Mouse (Mus musculus) layer of hippocampus, adult 2 months (tissue): ENCODE data around the gene Igsf9. TPM values are rescaled to one million over a fixed set of nuclear protein-coding genes. Genes with fewer than 3 reads are reported as not detected.

ENCODE experiments used
- DNase-seq, 2 experiments: peaks; one replicate each; pipeline ENCODE4 v3.0.0; 2022; ENCODE audit warnings: low spot score in 2 of 2
- H3K27ac ChIP-seq: fragments of 200-600 bp; 2 replicates; pipeline ENCODE4 v1.8.1; 2022
- H3K4me3 ChIP-seq: fragments of 200-600 bp; 2 replicates; pipeline ENCODE4 v1.8.1; 2022; ENCODE audit warnings: mild to moderate bottlenecking
- CTCF ChIP-seq: fragments of 200-600 bp; conservative IDR thresholded peaks from 2 replicates; pipeline ENCODE4 v1.8.1; 2022; ENCODE audit warnings: antibody characterized with exemption, mild to moderate bottlenecking, moderate library complexity
- total RNA-seq, 2 experiments: library from RNA; stranded (reverse); gene quantifications; 2 replicates each; pipeline ENCODE4 v1.2.3; 2021

Gene Igsf9
- total RNA-seq, 2 experiments from 2014 or later: 5.7 to 9.2 TPM

- TF ChIP-seq CTCF: peak; percentile 73
- H3K27ac ChIP-seq: no peak overlapping the region
- H3K4me3 ChIP-seq: no peak overlapping the region
- DNase-seq: no peak
Measured at GRCm38 (mm10) chr1:172518013-172518412, 36.4 kb downstream of the Igsf9 start.

GRCm38 (mm10) chr1:172519644-172520043, 38.1 kb downstream of the Igsf9 start:
- DNase-seq: no peak
- no peak for TF ChIP-seq CTCF
- Histone ChIP-seq H3K27ac (no peak overlapping the region), H3K4me3 (no peak overlapping the region)

GRCm38 (mm10) chr1:172520576-172521440, 39.2 kb downstream of the Igsf9 start, which contains the start of gene Cfap45:
TSS of gene Cfap45 (plus strand) at chr1:172520801.
- peak within 1 kb of the TSS; percentile 40; the same call in 1 of the 2 replicates for H3K27ac ChIP-seq
- peak within 1 kb of the TSS; percentile 55 for H3K4me3 ChIP-seq
- peak; percentile 68 to 82 for DNase-seq
- no peak for TF ChIP-seq CTCF

GRCm38 (mm10) chr1:172522524-172522923, 40.9 kb downstream of the Igsf9 start:
- no peak for TF ChIP-seq CTCF

GRCm38 (mm10) chr1:172523699-172524101, 42.1 kb downstream of the Igsf9 start:
- H3K27ac ChIP-seq: no peak overlapping the region
- no peak for DNase-seq
- no peak overlapping the region for H3K4me3 ChIP-seq
- no peak for TF ChIP-seq CTCF

More at GRCm38 (mm10) chr1:172522524-172522923, 40.9 kb downstream of the Igsf9 start:
- H3K4me3 ChIP-seq: no peak overlapping the region
- DNase-seq: no peak
- H3K27ac ChIP-seq: no peak overlapping the region

- Histone ChIP-seq H3K4me3 (no peak overlapping the region), H3K27ac (no peak overlapping the region; the same call in 1 of the 2 replicates)
- peak; percentile 46 for TF ChIP-seq CTCF
- no peak for DNase-seq
Measured at GRCm38 (mm10) chr1:172525027-172525764, 43.6 kb downstream of the Igsf9 start.

- Histone ChIP-seq H3K4me3 (peak overlapping the region; percentile 24; the same call in 1 of the 2 replicates), H3K27ac (no peak overlapping the region)
- no peak for DNase-seq
- TF ChIP-seq CTCF: no peak
Measured at GRCm38 (mm10) chr1:172525971-172526370, 44.4 kb downstream of the Igsf9 start.

- Histone ChIP-seq H3K27ac (no peak overlapping the region), H3K4me3 (peak overlapping the region; percentile 24; the same call in 1 of the 2 replicates)
- no peak for DNase-seq
- no peak for TF ChIP-seq CTCF
Measured at GRCm38 (mm10) chr1:172526380-172527081, 44.9 kb downstream of the Igsf9 start.

- DNase-seq: no peak
- no peak for TF ChIP-seq CTCF
- Histone ChIP-seq H3K27ac (no peak overlapping the region), H3K4me3 (no peak overlapping the region)
Measured at GRCm38 (mm10) chr1:172527431-172527830, 45.8 kb downstream of the Igsf9 start.

GRCm38 (mm10) chr1:172528701-172529100, 47.1 kb downstream of the Igsf9 start:
- peak; percentile 99 for TF ChIP-seq CTCF
- no peak overlapping the region for H3K4me3 ChIP-seq
- H3K27ac ChIP-seq: no peak overlapping the region
- DNase-seq: peak; percentile 82 to 88

- no peak for DNase-seq
- TF ChIP-seq CTCF: no peak
- Histone ChIP-seq H3K4me3 (no peak overlapping the region), H3K27ac (no peak overlapping the region)
Measured at GRCm38 (mm10) chr1:172530544-172531220, 49.1 kb downstream of the Igsf9 start.

- TF ChIP-seq CTCF: no peak
- Histone ChIP-seq H3K4me3 (no peak overlapping the region; the same call in 1 of the 2 replicates), H3K27ac (no peak overlapping the region)
- DNase-seq: no peak
Measured at GRCm38 (mm10) chr1:172532551-172532950, 51.0 kb downstream of the Igsf9 start.
